Mouse (Mus musculus) cerebellum, adult 2 months (tissue): Measurements from ENCODE around the gene Pabpn1l. TPM values are rescaled to one million over a fixed set of nuclear protein-coding genes. Genes with fewer than 3 reads are reported as not detected.

Experiments used
- DNase-seq, 2 experiments: peaks; one replicate each; pipeline ENCODE4 v3.0.0; 2021
- H3K27ac ChIP-seq: fragments of 200-500 bp; 2 replicates; pipeline ENCODE4 v1.5.1; 2012; ENCODE audit warnings: low read length, control low read depth, inconsistent platforms; ENCODE audit not compliant: insufficient read depth
- H3K27me3 ChIP-seq: fragments of 200-500 bp; 2 replicates; pipeline ENCODE4 v1.6.1; 2012; ENCODE audit warnings: inconsistent platforms, mild to moderate bottlenecking, low read length, moderate library complexity; ENCODE audit not compliant: control insufficient read depth, insufficient read depth
- H3K4me1 ChIP-seq: fragments of 200-500 bp; 2 replicates; pipeline ENCODE4 v1.6.1; 2011; ENCODE audit warnings: low read length; ENCODE audit not compliant: control insufficient read depth, insufficient read depth
- H3K4me3 ChIP-seq: fragments of 200-500 bp; replicated peaks from 2 replicates; pipeline ENCODE3; 2011; ENCODE audit warnings: mild to moderate bottlenecking, low read depth, low read length, control low read depth; ENCODE audit not compliant: insufficient read depth
- CTCF ChIP-seq: fragments of 200-500 bp; IDR thresholded peaks from 2 replicates; pipeline ENCODE4 v1.5.1; 2011; ENCODE audit warnings: low read depth, mild to moderate bottlenecking, control low read depth, low read length, moderate library complexity, borderline replicate concordance; ENCODE audit not compliant: insufficient read depth
- POLR2A ChIP-seq: fragments of 200-500 bp; IDR thresholded peaks from 2 replicates; pipeline ENCODE4 v1.6.1; 2011; ENCODE audit warnings: low read length, control low read depth, borderline replicate concordance; ENCODE audit not compliant: insufficient read depth
- WGBS: fragments of 180-500 bp; shearing (Covaris S2); methylation state at CpG from one replicate; pipeline ENCODE4 v1.1.7; 2018; 5-methylcytosine and 5-hydroxymethylcytosine counted together
- polyA plus RNA-seq: library from polyadenylated mRNA; depleted of rRNA; stranded (reverse); fragments of >200 nt; gene quantifications from 2 replicates; pipeline ENCODE4 v1.2.3, GENCODE M21; 2012; rRNA removed

The Pabpn1l gene
- polyA plus RNA-seq = not detected in 2 replicates

- H3K4me1 ChIP-seq = peaks cover 23% of the 10 kb centered on the region
- WGBS = 83% methylated on average over 6 of the region's 6 CpGs
- DNase-seq = no peak
- no peaks in the 10 kb centered on the region for H3K27me3 ChIP-seq
- no peak within 1 kb of the TSS for H3K4me3 ChIP-seq
- H3K27ac ChIP-seq = no peak within 1 kb of the TSS
- no peak for TF ChIP-seq CTCF
- no peak for TF ChIP-seq POLR2A
These were observed at the start of gene Pabpn1l for GRCm38 (mm10) chr8:122622727-122623126. TSS of gene Pabpn1l (minus strand) at chr8:122622739.

DNA sequence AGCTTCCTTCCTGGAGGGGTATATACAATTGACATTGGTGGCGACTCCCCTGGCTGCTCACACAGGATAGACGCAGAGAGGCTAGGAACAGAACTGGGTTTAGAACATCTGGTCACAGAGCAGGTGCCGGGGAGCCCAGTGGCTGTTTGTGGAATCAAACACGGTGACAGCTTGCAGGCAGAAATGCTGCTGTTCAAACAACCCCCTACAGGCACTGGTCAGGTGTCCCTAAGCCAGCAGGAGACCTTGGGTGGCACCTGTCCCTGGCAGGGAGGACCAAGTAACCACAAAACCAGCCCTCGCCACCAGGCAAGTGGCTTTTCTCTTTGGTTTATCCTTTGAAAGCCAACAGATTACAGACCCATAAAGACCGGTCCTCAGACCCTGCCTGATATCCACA is 49.4 kb upstream of the Pabpn1l start:
- Histone ChIP-seq H3K4me3 (no peak overlapping the region), H3K27ac (no peak overlapping the region), H3K27me3 (no peaks in the 10 kb centered on the region), H3K4me1 (peaks cover 81% of the 10 kb centered on the region)
- no peak for DNase-seq
- 30% methylated on average over 6 of the region's 6 CpGs for WGBS
- no peak for TF ChIP-seq CTCF
- no peak for TF ChIP-seq POLR2A

- WGBS = 38% methylated on average over 3 of the region's 3 CpGs
- no peak for TF ChIP-seq CTCF
- TF ChIP-seq POLR2A = no peak
- peaks cover 93% of the 10 kb centered on the region for H3K4me1 ChIP-seq
- DNase-seq = no peak
- H3K27me3 ChIP-seq = no peaks in the 10 kb centered on the region
- no peak overlapping the region for H3K4me3 ChIP-seq
- H3K27ac ChIP-seq = no peak overlapping the region
These were observed 48.2 kb upstream of the Pabpn1l start for GRCm38 (mm10) chr8:122670718-122671117.

DNA sequence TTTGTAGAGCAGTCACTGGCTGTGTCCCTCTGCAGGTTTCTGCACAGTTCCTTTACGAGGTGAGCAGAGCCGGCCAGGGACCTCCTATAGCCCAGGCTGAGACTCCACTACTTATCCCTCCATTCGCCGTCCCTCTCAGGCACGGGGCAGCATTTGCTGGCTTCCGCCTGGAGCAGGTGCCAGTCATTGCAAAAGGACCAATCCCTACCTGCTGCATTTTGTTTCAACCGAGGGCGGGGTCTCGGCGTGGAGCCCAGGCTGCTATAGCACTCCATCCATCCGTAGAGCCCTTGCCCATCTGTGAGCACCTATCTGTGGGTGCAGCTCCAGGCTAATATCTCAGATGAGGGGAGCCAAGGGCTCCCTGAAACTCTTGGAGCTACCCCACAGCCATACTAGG is 47.5 kb upstream of the Pabpn1l start:
- Histone ChIP-seq H3K27me3 (no peaks in the 10 kb centered on the region), H3K4me3 (no peak overlapping the region), H3K4me1 (peaks cover 92% of the 10 kb centered on the region), H3K27ac (no peak overlapping the region)
- DNase-seq = peak in 1 of 2 experiments; percentile 37
- TF ChIP-seq CTCF = no peak
- TF ChIP-seq POLR2A = no peak
- WGBS = 24% methylated on average over 11 of the region's 11 CpGs

- WGBS = 42% methylated on average over 5 of the region's 5 CpGs
These were observed 46.8 kb upstream of the Pabpn1l start for GRCm38 (mm10) chr8:122669370-122669769.

GRCm38 (mm10) chr8:122667854-122668253 is 45.3 kb upstream of the Pabpn1l start:
- H3K4me1 ChIP-seq = peaks cover 89% of the 10 kb centered on the region
- no peak overlapping the region for H3K4me3 ChIP-seq
- 29% methylated on average over 11 of the region's 11 CpGs for WGBS
- no peaks in the 10 kb centered on the region for H3K27me3 ChIP-seq
- H3K27ac ChIP-seq = no peak overlapping the region
- no peak for DNase-seq
- no peak for TF ChIP-seq CTCF
- no peak for TF ChIP-seq POLR2A

More at GRCm38 (mm10) chr8:122669370-122669769, 46.8 kb upstream of the Pabpn1l start:
- Histone ChIP-seq H3K4me1 (peaks cover 92% of the 10 kb centered on the region), H3K4me3 (no peak overlapping the region), H3K27me3 (no peaks in the 10 kb centered on the region), H3K27ac (no peak overlapping the region)
- TF ChIP-seq POLR2A (no peak), CTCF (no peak)
- DNase-seq = no peak

DNA sequence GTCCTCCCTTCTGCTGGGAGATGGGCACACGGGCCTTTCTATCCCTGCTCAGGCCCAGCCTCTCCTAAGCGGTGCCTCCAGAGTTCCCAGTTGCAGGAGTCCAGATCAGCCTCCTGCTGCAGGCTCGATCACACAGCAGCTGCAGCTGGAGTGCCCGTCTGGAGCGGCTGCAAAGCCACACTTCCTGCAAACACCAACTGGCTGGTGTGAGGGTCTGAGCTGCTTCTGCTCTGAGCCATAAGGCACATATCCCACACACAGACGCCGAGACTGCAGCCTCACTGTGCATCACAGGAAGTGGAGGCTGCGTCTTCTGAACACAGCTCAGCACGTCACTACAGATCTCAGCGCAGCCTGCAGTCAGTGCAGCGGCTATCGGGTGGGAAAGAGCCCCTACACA is 44.3 kb upstream of the Pabpn1l start:
- peaks cover 86% of the 10 kb centered on the region for H3K4me1 ChIP-seq
- H3K27me3 ChIP-seq = no peaks in the 10 kb centered on the region
- H3K27ac ChIP-seq = peak overlapping the region; percentile 13; the same call in 1 of the 2 replicates
- DNase-seq = no peak
- TF ChIP-seq POLR2A (no peak), CTCF (no peak)
- 35% methylated on average over 12 of the region's 12 CpGs for WGBS
- no peak overlapping the region for H3K4me3 ChIP-seq

DNA sequence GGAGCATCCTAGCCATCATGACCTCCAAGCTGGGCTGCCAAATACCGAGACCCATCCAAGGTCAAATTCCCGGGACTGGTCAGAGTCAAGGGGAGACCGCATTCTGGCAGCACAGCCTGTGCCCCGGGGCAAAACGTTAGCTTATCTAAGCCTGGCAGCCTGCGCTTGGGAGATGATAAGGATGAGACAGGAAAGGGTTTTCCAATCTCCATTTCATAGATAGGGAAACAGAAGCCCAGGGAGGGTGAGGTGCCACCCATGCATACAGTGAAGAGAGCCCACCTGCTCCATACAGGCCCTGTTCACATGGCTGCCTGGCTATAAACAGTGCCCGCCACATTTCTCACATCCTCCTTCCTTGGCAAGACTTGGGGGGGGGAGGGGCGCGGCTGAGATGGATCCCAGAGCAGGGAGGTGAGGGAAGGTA is 43.8 kb upstream of the Pabpn1l start:
- DNase-seq = no peak
- peak overlapping the region; percentile 13; the same call in 1 of the 2 replicates for H3K27ac ChIP-seq
- TF ChIP-seq CTCF = no peak
- H3K27me3 ChIP-seq = no peaks in the 10 kb centered on the region
- peaks cover 87% of the 10 kb centered on the region for H3K4me1 ChIP-seq
- H3K4me3 ChIP-seq = no peak overlapping the region
- 11% methylated on average over 9 of the region's 9 CpGs for WGBS
